Mouse (Mus musculus) layer of hippocampus, adult 2 months (tissue): ENCODE data around the gene Batf2. TPM values are rescaled to one million over a fixed set of nuclear protein-coding genes. Genes with fewer than 3 reads are reported as not detected.
"Not testable (repeated sequence)": the region's sequence is repeated elsewhere in the genome, so short reads cannot be mapped to it uniquely, and the experiment has no call there.

Experiments
- DNase-seq, 2 experiments: peaks; one replicate each; pipeline ENCODE4 v3.0.0; 2022; ENCODE audit warnings: low spot score in 2 of 2
- H3K27ac ChIP-seq: fragments of 200-600 bp; 2 replicates; pipeline ENCODE4 v1.8.1; 2022
- H3K4me3 ChIP-seq: fragments of 200-600 bp; 2 replicates; pipeline ENCODE4 v1.8.1; 2022; ENCODE audit warnings: mild to moderate bottlenecking
- CTCF ChIP-seq: fragments of 200-600 bp; conservative IDR thresholded peaks from 2 replicates; pipeline ENCODE4 v1.8.1; 2022; ENCODE audit warnings: antibody characterized with exemption, mild to moderate bottlenecking, moderate library complexity
- total RNA-seq, 2 experiments: library from RNA; stranded (reverse); gene quantifications; 2 replicates each; pipeline ENCODE4 v1.2.3; 2021

The Batf2 gene
- total RNA-seq, 2 experiments from 2014 or later: 0.29 TPM; not detected in 1

DNA sequence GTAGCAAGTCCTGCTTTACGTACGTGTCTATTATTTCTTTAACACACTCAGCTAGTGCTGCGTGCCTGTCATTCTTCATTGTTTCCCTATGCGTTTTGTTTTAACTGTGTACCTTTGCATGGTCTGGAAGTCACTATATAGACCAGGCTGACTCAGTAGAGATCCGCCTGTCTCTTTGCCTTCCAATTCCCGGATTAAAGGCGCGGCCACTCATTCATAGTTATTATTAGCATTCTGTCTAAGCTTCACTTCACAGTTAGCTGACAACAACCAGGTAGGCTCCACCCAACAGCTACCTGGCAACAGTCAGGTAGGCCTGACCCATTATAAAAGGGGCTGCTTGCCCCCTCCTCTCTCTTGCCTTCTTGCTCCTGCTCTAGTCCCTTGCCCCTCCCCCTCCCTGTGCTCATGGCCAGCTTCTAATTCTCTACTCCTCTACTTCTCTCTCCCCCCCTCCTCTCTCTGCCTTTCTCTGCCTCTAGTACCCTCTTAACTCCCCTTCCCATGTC is 22.1 kb upstream of the Batf2 start:
- peak overlapping the region; percentile 95 for H3K27ac ChIP-seq
- DNase-seq: no peak
- no peak for TF ChIP-seq CTCF
- peak overlapping the region; percentile 80 for H3K4me3 ChIP-seq

GRCm38 (mm10) chr19:6121761-6122160 is 19.0 kb upstream of the Batf2 start:
- DNase-seq: no peak
- H3K27ac ChIP-seq: no peak overlapping the region
- no peak overlapping the region for H3K4me3 ChIP-seq
- TF ChIP-seq CTCF: no peak

DNA sequence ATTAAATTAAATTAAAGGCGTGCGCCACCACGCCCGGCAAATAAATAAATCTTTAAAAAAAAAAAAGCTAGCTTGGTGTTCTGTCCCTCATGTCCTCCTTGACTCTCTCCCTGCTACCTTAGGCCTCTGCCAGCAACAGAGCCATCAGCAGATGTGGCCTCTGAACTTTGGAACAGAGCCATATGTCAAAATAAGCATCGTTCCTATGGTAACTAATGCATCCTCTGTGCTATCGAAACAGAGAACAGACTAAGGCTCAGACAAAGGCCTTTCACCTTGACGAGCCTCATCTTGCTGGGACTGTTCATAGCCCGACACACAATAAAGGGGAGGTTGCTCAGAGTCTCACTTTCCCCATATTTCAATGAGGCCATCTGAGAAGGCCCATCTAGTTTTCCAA is 17.5 kb upstream of the Batf2 start:
- no peak for TF ChIP-seq CTCF
- Histone ChIP-seq H3K4me3 (no peak overlapping the region), H3K27ac (no peak overlapping the region)
- no peak for DNase-seq

DNA sequence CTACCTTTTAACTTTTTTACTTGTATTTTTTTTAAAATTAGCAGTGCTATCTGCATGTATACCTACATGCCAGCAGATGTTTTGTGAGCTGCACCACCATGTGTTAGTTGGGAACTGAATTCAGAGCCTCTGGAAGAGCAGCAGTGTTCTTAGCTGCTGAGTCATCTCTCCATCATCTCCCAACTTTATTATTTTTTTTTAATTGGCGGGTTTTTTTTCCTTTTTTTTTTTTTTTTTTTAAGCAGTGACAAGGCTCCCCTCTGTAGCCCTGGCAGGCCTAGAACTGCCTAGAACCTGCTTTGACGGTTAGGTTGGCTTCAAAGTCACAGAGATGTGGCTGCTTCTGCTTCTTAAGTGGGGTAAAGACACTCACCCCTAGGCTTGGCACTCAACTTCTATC is 15.9 kb upstream of the Batf2 start:
- no peak for DNase-seq
- Histone ChIP-seq H3K27ac (no peak overlapping the region), H3K4me3 (no peak overlapping the region)
- TF ChIP-seq CTCF: no peak

- TF ChIP-seq CTCF: peak; percentile 86
- DNase-seq: peak in 1 of 2 experiments; percentile 56
Measured at GRCm38 (mm10) chr19:6126289-6126688, 14.5 kb upstream of the Batf2 start.

GRCm38 (mm10) chr19:6126789-6127580 is 13.8 kb upstream of the Batf2 start:
- H3K4me3 ChIP-seq: peak overlapping the region; percentile 91
- no peak for DNase-seq
- H3K27ac ChIP-seq: peak overlapping the region; percentile 95
- TF ChIP-seq CTCF: no peak

More at GRCm38 (mm10) chr19:6126289-6126688, 14.5 kb upstream of the Batf2 start:
- no peak overlapping the region for H3K27ac ChIP-seq
- H3K4me3 ChIP-seq: no peak overlapping the region

DNA sequence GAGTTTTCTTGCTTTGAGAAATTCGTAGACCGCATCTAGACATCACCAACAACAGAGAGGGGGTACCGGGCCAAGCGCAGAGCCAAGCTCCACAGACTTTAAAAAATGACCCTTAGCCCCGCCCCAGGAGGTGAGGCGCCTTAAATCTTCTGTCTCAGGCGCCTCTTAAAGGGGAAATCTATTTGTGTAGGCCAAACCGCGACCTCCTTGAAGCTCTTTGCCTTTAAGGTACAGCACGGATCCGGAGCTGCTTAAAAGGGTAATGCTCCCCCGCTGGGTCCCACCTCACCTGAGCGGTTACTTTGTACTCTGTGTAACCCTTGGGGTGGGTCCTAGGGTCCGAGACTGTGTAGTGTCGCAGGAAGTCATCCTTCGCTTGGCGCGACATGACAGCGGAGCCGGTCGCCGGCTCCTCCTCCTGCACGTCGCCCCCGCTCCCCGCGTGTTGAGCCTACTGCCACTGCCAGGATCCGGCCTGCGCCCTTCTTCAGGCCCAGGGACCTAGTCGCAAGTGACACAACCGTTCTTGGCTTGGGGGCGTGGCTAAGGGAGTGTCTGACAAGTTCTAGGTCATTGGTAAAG is 12.9 kb upstream of the Batf2 start, which contains the start of gene Snx15:
Snx15 (minus strand) TSS at position 545 of the 582 bp plus-strand sequence.
- peak; percentile 92 to 95 for DNase-seq
- H3K27ac ChIP-seq: peak within 1 kb of the TSS; percentile 95
- TF ChIP-seq CTCF: no peak

GRCm38 (mm10) chr19:6130414-6131128 is 10.2 kb upstream of the Batf2 start:
- not testable (repeated sequence) for DNase-seq, H3K27ac ChIP-seq, H3K4me3 ChIP-seq

More for the DNA sequence above, 12.9 kb upstream of the Batf2 start, which contains the start of gene Snx15:
- peak within 1 kb of the TSS; percentile 91 for H3K4me3 ChIP-seq

DNA sequence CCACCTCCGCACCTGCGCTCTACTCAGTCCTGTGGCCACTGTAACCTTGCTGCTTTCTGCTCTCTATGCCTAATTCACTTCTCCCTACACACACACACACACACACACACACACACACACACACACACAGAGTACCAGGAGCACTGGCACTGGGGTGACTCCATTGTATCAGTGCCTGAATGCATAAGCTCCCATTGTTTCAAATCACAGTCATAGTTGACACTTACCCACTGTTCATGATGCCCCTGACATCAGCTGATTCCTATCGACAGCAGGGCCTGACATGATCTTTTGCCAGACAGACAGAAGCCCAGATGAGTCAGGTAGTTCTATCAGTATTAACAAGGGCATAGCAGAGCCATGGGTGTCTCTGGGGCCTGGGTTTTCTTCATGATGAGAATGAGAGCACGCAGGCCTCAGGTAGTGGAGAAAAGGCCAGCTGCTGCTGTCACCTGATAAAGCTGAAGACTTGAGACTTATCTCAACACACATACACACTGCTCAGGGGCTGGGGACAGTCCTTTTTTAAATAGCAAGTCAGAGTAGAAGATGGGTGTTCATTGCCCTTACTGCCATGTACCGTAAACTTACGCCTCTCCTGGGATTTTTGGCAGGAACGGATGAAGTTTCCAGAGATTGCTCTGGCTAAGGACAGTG is 8.5 kb upstream of the Batf2 start:
- Histone ChIP-seq H3K27ac (peak overlapping the region; percentile 74), H3K4me3 (no peak overlapping the region)
- TF ChIP-seq CTCF: no peak
- no peak for DNase-seq

- peak overlapping the region; percentile 70; the same call in 1 of the 2 replicates for H3K27ac ChIP-seq
- not testable (repeated sequence) for H3K4me3 ChIP-seq, DNase-seq
Measured at GRCm38 (mm10) chr19:6133197-6133596, 7.6 kb upstream of the Batf2 start.

GRCm38 (mm10) chr19:6136397-6136796 is 4.4 kb upstream of the Batf2 start:
- Histone ChIP-seq H3K27ac (no peak overlapping the region), H3K4me3 (no peak overlapping the region)
- no peak for DNase-seq
- no peak for TF ChIP-seq CTCF

DNA sequence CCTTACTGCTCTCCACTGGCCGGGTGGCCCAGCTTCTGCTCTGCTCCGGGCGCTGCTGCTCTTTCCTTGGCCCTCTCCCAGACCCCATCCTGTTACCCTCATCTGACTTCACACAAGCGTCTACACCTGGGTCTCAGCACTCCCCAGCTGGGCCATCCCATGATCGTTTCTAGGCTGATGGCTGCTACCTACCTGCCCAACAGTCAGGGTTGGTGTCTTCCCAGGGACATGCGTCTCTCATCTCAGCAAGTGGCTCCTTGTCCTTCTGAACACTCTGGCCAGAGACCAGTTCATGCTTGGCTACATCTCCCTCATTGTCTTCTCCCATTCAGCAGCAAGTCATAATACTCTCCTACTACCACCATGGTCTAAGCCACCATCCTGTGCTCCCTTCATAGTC is 1.1 kb upstream of the Batf2 start:
- H3K27ac ChIP-seq: peak overlapping the region; percentile 99
- no peak for DNase-seq
- peak overlapping the region; percentile 78 for H3K4me3 ChIP-seq
- TF ChIP-seq CTCF: no peak

- TF ChIP-seq CTCF: no peak
- DNase-seq: no peak
- H3K4me3 ChIP-seq: peak overlapping the region; percentile 78
- peak overlapping the region; percentile 99 for H3K27ac ChIP-seq
Measured at GRCm38 (mm10) chr19:6140374-6140677, 457 bp upstream of the Batf2 start.
